Mouse (Mus musculus) brain, embryonic 14.5 days (tissue): Measurements from ENCODE around the gene P4ha2. TPM values are rescaled to one million over a fixed set of nuclear protein-coding genes. Genes with fewer than 3 reads are reported as not detected.

Source experiments
- DNase-seq: peaks from one replicate; pipeline ENCODE4 v3.0.0-alpha.2; 2011; ENCODE audit warnings: low read depth
- CTCF ChIP-seq: fragments of 200-500 bp; IDR thresholded peaks from 2 replicates; pipeline ENCODE4 v1.5.1; 2012; ENCODE audit warnings: inconsistent platforms, mild to moderate bottlenecking, moderate library complexity, borderline replicate concordance; ENCODE audit not compliant: insufficient read depth, insufficient read length; ENCODE audit errors: extremely low read depth
- POLR2A ChIP-seq: fragments of 200-500 bp; IDR thresholded peaks from 2 replicates; pipeline ENCODE4 v1.6.1; 2012; ENCODE audit warnings: mild to moderate bottlenecking, inconsistent platforms, borderline replicate concordance; ENCODE audit not compliant: poor library complexity, insufficient read depth, insufficient read length, severe bottlenecking; ENCODE audit errors: extremely low read depth
- polyA plus RNA-seq: library from polyadenylated mRNA; depleted of rRNA; stranded (reverse); fragments of >200 nt; gene quantifications from 2 replicates; pipeline ENCODE4 v1.2.3, GENCODE M21; 2012

Gene P4ha2
- polyA plus RNA-seq, 1 experiment: 15.0 TPM

DNA sequence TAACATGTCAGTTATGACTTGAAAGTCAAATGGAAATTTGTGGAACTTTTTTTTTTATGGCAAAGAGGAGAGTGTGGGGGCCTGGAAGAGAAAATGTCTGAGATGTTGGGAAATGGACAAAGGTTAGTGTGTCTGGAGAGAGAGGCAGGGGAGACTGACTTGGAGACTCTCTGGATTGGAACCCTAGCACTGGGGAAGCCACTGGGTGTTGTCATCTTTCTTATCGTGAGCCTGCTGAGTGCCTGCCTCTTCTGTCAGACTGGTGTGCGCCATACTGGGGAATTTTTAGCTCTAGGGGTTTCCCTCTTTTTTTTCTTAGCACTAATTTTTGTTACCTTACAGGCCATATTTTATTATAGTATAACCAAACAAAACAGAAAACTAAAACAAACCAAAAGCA is 27.5 kb downstream of the P4ha2 start:
- no peak for TF ChIP-seq POLR2A
- TF ChIP-seq CTCF: no peak
- DNase-seq: no peak

DNA sequence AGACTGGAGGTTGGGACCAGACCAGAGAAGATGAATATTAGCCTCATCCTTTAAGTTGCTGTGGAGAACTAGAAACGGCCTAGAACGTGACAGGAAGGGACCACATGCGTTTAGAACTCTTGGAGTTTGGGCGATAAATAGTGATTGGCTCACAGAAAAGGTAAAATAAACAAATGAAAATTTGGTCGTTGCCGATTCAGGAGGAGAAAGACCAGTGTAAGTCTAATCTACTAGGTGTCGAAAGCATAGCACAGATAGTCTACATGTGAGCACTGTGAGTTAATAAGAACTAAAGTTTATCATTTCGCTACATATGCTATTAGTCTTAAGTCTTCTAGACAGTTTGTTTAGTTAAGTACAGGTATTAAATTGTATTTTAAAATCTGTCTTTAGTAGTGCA is 30.1 kb downstream of the P4ha2 start:
- TF ChIP-seq POLR2A (no peak), CTCF (no peak)
- no peak for DNase-seq

DNA sequence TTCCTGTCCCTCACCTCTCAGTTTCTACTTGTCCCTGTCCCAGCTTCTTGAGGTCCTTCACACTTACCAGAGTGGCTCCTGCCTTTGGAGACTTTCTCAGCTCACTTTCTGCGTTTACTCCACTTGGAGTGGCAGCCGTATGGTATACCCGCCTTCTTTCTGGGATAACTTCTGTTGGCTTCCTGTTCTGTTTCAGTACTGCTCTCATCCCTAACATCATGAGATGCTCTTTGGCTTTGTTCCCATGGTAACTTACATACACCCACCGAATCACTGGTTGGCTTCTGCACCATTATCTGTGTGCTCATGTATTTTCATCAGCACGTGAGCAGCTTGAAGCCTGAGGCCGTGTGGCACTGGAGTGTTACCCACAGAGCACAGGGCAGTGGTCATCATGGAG is 30.8 kb downstream of the P4ha2 start:
- TF ChIP-seq CTCF: no peak
- no peak for TF ChIP-seq POLR2A
- no peak for DNase-seq

DNA sequence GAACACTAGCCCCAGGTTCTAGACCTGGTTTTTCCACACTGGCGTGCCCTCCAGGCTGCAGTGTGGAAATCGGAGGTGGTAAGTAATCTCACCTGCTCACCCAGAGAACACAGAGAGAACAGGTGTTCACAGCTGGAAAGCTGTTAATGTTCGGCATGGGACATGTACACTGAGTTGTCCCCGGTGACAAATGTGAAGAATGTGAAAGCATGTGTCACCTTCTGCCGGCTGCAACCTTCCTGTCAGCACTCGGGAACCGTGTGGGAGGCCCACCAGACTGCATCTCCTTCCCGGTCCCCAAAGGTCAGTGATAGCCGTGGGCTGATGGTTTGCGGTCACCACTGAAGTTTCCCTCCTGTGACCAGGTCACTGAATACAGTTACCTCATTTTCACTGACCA is 32.4 kb downstream of the P4ha2 start:
- TF ChIP-seq CTCF (no peak), POLR2A (no peak)
- no peak for DNase-seq

DNA sequence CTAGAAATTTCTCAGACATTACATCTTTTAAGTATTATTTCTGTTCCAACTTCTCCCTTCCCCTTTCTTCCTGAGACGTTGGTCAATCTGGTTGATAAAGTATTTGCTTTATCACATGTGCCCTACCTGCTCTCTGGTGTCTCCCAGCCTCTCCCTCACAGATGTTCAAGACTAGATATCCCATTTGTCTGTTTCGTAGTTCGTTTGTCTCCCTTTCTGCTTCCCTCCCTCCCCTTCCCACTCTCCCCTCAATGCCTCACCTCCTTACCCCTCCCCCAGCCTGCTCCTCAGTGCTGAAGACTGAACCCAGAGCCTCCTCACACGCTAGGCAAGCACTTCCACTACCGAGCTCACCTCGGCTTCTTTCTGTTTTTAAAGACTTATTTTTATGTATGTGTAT is 35.0 kb downstream of the P4ha2 start:
- DNase-seq: no peak
- TF ChIP-seq POLR2A: no peak
- no peak for TF ChIP-seq CTCF

DNA sequence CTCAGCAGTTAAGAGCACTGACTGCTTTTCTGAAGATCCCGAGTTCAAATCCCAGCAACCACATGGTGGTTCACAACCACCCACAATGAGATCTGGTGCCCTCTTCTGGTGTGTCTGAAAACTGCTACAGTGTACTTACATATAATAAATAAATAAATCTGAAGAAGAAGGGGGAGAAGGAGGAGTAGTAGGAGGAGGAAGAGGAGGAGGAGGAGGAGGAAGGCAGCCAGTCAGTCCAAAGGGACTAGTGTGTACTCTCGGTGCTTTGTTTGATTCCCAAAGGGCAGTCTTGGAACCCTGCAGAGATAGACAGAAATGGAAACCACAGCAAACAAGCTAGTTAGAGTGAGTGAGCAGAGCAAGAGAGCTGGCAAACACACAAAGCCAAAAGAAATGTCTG is 40.3 kb downstream of the P4ha2 start:
- DNase-seq: peak; percentile 40

DNA sequence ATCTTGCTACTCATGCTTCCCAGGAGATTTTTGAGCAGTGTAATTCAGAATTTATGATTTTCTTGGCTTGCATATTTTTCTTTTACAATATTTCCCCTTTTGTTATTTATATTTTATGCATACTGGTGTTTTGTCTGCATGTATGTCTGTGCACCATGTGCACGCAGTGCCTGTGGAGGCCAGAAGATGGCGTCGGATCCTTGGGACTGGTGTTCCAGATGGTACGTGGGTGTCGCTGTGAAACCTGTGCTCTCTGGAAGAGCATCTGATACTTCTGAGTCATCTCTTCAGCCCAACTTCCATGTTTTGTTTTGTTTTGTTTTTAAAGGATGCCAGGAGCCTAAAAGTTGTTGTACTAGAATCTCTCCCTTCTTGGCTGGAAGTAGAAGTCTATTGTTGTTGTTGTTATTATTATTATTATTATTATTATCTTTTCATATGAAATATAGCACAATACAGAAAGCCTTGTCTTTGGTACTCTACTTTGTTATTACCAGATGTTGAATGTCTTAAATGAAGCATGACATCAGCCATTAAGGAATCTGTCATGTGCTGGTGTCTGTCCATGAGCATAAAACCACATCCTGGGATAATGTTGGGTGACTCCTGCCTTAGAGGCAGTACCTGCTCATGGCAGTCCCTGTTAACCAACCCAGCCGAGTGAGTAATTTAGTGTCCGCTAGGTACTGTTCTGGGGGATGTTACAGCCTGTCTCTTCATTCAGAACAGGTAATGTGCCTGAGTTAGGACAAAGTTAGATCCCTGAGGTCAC is 41.5 kb downstream of the P4ha2 start:
- DNase-seq: no peak
- TF ChIP-seq CTCF: no peak
- TF ChIP-seq POLR2A: no peak

DNA sequence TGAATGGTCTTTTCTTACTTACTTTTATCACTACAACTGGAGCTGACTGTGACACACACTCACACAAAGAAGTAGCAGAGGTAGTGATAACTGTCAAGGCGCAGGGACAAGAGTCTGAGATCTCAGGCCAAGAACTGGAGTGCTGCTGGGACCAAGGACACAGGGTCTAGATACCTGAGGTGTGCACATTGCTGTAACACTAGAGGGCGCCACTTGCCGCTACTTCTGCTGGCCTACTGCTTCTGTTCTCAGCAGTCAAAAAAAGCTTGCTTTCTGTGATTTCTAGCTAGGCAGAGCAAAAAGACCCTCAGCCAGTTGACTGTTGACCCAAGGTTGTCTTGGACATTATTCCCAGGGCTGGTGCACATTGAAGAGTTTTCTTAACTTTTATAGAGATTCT is 45.0 kb downstream of the P4ha2 start:
- TF ChIP-seq CTCF (peak; percentile 80), POLR2A (no peak)
- peak; percentile 74 for DNase-seq

DNA sequence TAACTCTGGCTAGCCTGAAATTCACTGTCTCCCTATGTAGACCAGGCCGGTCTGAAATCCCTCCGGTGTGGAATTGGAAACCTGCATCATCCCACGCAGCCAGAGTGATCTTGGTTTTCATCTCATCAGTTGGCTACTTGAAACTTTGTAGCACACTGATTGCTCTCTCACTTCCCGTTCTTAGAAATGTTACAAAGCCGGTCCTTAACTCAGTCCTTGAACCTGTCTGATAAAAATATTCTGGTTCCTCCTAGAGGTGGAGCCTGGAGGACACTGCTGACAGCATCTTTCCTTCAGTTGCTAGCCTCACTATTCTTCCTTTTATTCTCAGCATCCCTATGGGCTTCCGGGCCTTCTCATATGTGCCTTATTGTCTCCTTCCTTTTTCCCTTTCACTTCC is 46.1 kb downstream of the P4ha2 start:
- DNase-seq: no peak
- no peak for TF ChIP-seq CTCF
- no peak for TF ChIP-seq POLR2A

DNA sequence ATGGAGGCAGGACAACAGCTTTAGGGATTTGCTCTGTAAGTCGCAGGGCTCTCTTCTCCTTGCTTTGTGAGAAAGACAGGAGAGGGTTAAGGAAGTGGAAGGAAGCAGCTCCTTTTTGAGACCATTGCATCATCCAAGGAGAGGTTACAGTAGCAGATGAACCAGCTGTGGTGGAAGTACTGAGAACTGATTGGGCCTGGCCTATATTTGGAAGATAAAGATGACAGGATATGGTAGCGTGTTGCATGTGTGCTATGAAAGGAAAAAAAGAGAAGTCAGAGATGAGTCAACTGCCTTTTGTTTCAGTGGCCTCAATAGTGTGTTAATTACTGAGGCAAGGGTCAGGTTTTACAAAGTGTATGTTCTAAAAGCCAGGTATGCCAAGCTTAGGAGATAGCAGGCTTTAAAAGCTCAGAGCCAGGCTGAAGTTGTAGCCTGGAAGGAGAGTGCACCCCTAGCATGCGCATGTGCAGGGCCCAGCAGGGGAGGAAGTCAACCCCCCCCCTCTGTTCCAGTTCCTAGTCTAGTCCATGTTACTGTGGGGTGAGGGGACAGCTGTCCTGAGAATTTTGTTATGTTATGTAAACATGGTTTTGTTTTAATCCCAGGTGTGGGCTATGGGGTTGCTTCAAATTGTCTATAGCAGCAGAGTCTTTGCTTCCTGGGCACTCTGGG is 50.0 kb downstream of the P4ha2 start:
- DNase-seq: no peak
- TF ChIP-seq CTCF: no peak
- TF ChIP-seq POLR2A: no peak

DNA sequence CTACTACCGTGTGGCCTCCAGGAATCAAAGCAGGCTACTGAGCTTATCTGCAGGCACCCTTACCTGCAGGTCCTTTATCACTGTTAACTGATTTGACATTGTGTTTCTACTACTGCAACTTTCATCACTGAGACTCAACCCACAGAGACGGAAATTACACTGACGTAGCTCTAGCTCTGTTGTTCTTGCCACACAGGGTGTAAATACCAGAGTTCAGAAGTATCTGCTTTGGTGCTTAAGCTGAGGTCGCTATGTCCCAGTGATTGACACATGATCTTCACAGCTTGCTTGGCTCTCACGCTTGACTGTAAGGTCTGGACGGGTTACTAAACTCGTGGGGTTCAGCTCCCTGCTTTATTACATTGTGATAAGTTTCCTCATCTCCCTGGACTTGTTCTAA is 51.2 kb downstream of the P4ha2 start:
- no peak for DNase-seq

DNA sequence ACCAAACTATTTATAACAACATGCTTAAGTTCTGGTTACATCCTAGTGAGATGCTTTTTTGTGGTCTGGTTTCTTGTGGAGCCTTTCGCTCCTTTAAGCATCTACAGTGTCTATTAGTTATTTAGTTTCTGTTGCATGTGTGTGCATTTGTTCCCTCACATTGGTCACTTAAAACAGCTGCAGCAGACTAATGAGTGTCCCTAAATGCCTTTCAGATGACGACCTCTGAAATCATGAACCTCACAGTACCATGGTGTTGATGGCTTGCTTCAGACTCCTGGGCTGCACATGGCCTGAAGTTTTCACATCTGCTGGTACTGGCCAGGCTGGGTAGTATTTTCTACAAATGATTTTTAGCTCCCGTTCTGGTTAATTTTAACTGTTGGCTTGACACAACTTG is 53.1 kb downstream of the P4ha2 start:
- TF ChIP-seq CTCF: no peak
- TF ChIP-seq POLR2A: no peak
- DNase-seq: no peak

More for the DNA sequence above, 51.2 kb downstream of the P4ha2 start:
- TF ChIP-seq CTCF (no peak), POLR2A (no peak)

DNA sequence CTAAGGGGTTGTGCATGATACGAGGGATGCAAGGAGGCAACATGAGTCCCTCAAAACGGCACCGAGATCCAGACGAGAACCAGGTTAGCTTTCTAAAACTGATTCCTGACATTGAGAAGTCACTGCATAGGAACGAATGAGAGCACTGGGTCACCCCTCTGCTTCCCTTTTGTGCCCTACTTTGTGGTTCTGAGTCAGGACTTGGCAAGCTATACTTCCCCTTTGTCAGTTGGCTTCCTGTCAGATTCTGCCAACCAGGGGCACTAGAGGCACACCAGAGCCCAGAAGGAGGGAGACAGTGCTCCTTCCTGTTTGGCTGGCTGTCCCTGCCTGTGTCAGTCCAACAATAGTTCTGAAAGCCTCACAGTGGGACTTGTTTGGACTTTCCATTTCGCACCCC is 56.0 kb downstream of the P4ha2 start:
- DNase-seq: peak; percentile 19
- TF ChIP-seq CTCF: no peak
- TF ChIP-seq POLR2A: no peak

DNA sequence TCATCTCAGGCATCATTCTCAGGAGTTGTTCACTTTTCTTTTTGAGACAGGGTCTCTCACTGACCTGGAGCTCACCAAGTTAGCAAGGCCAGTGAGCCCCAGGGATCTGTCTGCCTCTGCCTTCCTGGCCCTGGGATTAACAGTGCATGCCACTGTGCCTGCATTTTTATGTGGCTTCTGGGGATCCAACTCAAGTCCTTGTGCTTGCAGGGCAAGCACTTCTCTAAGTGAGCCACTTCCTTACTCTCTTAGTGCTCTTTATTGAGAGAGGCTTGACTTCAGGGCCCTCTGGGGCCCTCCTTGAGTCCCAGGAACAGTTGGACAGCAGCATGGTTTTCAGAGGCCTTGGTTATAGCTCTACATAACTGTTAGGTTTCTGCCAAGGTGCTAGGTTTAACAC is 56.6 kb downstream of the P4ha2 start:
- no peak for DNase-seq
- TF ChIP-seq CTCF (no peak), POLR2A (no peak)
